Mouse (Mus musculus) hindbrain, embryonic 15.5 days (tissue): ENCODE data around the gene Med4. TPM values are rescaled to one million over a fixed set of nuclear protein-coding genes. Genes with fewer than 3 reads are reported as not detected.
"Not testable (repeated sequence)": the region's sequence is repeated elsewhere in the genome, so short reads cannot be mapped to it uniquely, and the experiment has no call there.

Source experiments
- ATAC-seq: fragments of 200-750 bp; cut with Nextera tagmentation; 2 replicates; pipeline ENCODE4 v1.8.0; 2017; ENCODE audit warnings: low read depth, moderate number of reproducible peaks, moderate TSS enrichment; ENCODE audit not compliant: low FRiP score
- H3K27ac ChIP-seq: fragments of 300-500 bp; sonication (generic); replicated peaks from 2 replicates; pipeline ENCODE4 v1.5.1; 2015; ENCODE audit warnings: mild to moderate bottlenecking, inconsistent platforms
- H3K27me3 ChIP-seq: fragments of 300-500 bp; sonication (generic); 2 replicates; pipeline ENCODE4 v1.6.1; 2015; ENCODE audit warnings: control low read depth, inconsistent platforms
- H3K36me3 ChIP-seq: fragments of 300-500 bp; sonication (generic); 2 replicates; pipeline ENCODE4 v1.6.1; 2015; ENCODE audit warnings: control low read depth, inconsistent platforms
- H3K4me1 ChIP-seq: fragments of 300-500 bp; sonication (generic); replicated peaks from 2 replicates; pipeline ENCODE4 v1.6.1; 2015; ENCODE audit warnings: control low read depth, inconsistent platforms
- H3K4me2 ChIP-seq: fragments of 300-500 bp; sonication (generic); 2 replicates; pipeline ENCODE4 v1.6.1; 2015; ENCODE audit warnings: moderate library complexity, mild to moderate bottlenecking, inconsistent platforms
- H3K4me3 ChIP-seq: fragments of 300-500 bp; sonication (generic); 2 replicates; pipeline ENCODE4 v1.5.1; 2015; ENCODE audit warnings: mild to moderate bottlenecking, inconsistent platforms
- H3K9ac ChIP-seq: fragments of 300-500 bp; sonication (generic); 2 replicates; pipeline ENCODE4 v1.6.1; 2015; ENCODE audit warnings: inconsistent platforms
- H3K9me3 ChIP-seq: fragments of 300-500 bp; sonication (generic); 2 replicates; pipeline ENCODE4 v1.6.1; 2016; ENCODE audit warnings: control low read depth, inconsistent platforms
- WGBS: fragments of 180-500 bp; shearing (Covaris S2); methylation state at CpG from one replicate; pipeline ENCODE4 v1.1.7; 2015; 5-methylcytosine and 5-hydroxymethylcytosine counted together
- polyA plus RNA-seq: library from polyadenylated mRNA; unstranded; fragments of >200 nt; fragmentation: Nextera tagmentation; extraction: Ambion mirVana; gene quantifications from 2 replicates; pipeline ENCODE4 v1.2.1, GENCODE M21; 2015

Gene Med4
- polyA plus RNA-seq, 1 experiment from 2014 or later: 78.7 TPM

DNA sequence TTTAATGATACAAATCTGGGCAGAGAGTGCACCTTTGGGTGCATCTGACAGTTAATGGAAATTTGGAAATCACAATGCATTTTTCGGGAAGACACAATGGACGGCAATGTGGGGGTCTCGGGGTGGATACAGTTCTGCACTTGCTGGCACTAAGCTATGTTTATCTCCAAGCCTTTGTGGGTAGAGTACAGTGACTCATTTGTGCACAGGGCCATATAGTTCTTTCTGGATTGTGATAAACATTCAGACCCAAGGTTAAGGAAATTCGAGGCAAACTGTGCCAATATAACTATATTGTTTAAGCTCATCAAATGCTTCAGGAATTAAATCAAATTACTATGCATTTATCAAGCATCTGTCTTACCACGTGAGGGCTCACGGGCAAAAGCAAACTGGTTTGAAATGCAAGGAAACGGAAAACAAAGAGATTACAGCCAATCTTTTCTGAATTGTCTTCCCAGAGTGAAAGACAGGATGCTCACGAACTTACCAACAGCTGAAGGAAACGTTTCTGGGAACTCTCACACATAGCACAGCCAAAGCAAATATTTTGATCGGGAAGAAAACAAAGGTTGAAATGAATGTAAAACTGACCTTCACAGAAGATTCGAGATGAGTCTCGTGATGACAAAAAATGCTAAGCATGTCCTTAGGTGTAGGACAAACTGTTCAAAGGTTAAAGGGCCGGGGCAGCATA lies 6.4 kb upstream of the Med4 start:
- Histone ChIP-seq H3K4me3 (no peak overlapping the region), H3K4me1 (peaks cover 17% of the 10 kb centered on the region), H3K9me3 (no peaks in the 10 kb centered on the region), H3K27ac (peak overlapping the region; percentile 77), H3K27me3 (no peaks in the 10 kb centered on the region), H3K4me2 (no peak overlapping the region), H3K9ac (no peak overlapping the region), H3K36me3 (no peaks in the 10 kb centered on the region)
- WGBS: 46% methylated on average over 13 of the region's 13 CpGs
- ATAC-seq: 0 out of 2 replicates have a peak, but pooled peaks have one; percentile 63

DNA sequence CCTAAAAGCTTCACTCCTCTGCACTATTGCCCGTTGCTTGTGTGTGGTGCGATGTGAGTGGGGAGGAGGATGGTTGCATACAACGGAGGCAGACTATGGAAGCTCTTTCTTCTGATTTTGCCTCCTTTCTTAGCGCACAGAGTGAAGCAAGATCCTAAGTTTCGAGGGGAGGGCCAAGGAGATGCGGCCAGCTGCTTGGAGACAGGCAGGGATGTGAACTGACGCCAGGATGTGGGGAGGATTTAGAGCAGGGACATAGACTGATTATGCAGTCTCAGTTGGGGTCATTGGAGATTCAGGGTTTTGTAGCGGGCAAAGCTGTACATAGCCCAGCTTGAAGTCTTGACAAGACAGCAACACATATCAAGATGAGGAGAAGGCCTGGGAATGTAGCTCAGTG lies 3.5 kb upstream of the Med4 start:
- Histone ChIP-seq H3K27ac (no peak overlapping the region), H3K4me2 (no peak overlapping the region), H3K27me3 (no peaks in the 10 kb centered on the region), H3K4me1 (peaks cover 28% of the 10 kb centered on the region), H3K4me3 (no peak overlapping the region), H3K9ac (no peak overlapping the region), H3K36me3 (no peaks in the 10 kb centered on the region), H3K9me3 (no peaks in the 10 kb centered on the region)
- no peak for ATAC-seq
- WGBS: 58% methylated on average over 8 of the region's 8 CpGs

DNA sequence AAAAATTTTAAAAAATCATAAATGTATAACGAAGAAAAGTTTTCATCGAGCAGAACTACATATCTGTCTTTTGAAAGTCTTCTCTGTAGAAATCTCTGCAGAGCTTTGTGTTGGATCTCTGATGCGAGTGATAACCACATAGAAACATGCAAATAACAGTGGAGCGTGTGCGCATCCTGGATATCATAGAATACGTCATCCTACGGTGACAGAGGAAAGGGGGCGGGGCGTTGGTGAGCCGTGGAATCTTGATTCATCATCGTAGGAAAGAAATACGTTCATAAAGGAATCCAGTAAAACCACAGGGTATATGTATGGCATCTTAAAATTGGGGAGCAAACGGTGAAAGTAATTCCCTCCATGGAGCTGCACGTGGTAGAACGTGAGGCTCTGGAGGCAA lies 2.6 kb upstream of the Med4 start:
- Histone ChIP-seq H3K27me3 (no peaks in the 10 kb centered on the region), H3K9me3 (no peaks in the 10 kb centered on the region), H3K4me2 (no peak overlapping the region), H3K36me3 (0 out of 2 replicates have a peak, but pooled peaks cover 4% of the 10 kb centered on the region), H3K27ac (no peak overlapping the region), H3K4me1 (peaks cover 25% of the 10 kb centered on the region), H3K9ac (no peak overlapping the region), H3K4me3 (no peak overlapping the region)
- ATAC-seq: no peak
- 90% methylated on average over 15 of the region's 15 CpGs for WGBS

DNA sequence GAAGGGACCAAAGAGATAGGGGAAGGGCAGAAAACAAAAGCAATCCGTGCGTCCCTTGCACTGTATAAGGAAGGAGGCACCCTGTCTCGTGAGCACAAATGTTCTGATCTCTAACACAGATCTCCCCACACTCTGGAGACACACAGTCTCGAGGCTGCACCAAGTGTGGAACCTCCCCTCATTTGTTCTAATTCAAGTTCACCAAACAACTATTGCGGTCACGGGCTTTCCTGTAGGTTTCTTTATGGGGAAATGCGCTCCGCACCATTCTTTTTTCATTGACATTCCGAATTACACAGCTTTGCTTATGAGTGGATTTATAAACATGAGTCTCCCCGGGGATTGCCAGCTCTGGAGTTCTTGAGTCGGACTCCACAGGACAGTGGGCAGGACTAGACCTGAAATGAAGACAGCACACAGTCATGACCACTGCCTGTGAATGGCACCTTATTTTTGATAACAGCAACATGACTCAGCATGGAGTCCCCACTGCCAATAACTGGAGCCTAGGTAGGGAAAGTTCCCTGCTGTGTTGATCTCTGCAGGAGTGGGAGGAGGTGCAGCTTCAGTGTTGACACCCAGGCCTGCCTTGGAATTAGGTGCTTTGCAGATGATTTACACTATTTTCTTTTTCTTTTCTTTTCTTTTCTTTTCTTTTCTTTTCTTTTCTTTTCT lies 2.0 kb upstream of the Med4 start:
- H3K4me1 ChIP-seq: peaks cover 22% of the 10 kb centered on the region
- no peak overlapping the region for H3K4me2 ChIP-seq
- H3K9ac ChIP-seq: no peak overlapping the region
- 76% methylated on average over 11 of the region's 11 CpGs for WGBS
- H3K4me3 ChIP-seq: no peak overlapping the region
- 0 out of 2 replicates have a peak, but pooled peaks cover 4% of the 10 kb centered on the region for H3K36me3 ChIP-seq
- ATAC-seq: no peak
- H3K9me3 ChIP-seq: no peaks in the 10 kb centered on the region
- no peak overlapping the region for H3K27ac ChIP-seq
- no peaks in the 10 kb centered on the region for H3K27me3 ChIP-seq

DNA sequence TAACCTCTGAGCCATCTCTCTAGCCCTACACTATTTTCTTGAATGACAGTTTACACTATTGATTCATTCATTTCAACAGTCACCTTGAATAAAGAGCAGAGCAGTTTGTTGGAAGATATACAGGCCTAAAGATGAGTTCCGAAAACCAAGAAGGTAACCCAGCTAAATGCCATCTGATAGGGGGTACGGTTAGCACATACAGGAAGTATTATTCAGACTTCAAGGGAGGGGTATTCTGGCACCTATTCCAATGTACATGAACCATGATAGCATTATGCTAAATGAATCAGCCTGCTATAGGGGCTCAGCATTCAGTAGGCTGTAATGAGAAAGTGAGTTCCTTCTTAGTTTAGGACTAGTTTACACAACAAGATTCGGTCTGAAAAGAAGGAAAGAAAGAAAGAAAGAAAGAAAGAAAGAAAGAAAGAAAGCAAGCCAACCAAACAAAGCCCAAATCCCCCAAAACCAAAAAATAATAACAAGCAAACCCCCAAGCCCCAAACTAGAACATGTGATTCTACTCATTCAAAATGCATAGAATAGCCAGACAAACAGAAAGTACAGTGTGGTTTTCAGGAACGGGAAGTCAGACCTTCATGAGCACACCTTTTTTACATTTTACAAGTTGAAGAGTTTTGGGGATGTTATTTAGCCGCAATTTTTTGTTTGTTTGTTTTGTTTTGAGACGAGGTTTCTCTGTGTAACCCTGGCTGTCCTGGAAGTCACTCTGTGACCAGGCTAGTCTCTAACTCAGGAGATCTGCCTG lies 1.0 kb upstream of the Med4 start:
- no peak overlapping the region for H3K9ac ChIP-seq
- no peaks in the 10 kb centered on the region for H3K27me3 ChIP-seq
- WGBS: 94% methylated on average over 6 of the region's 6 CpGs
- H3K9me3 ChIP-seq: no peaks in the 10 kb centered on the region
- H3K27ac ChIP-seq: no peak overlapping the region
- H3K4me1 ChIP-seq: peaks cover 18% of the 10 kb centered on the region
- H3K4me3 ChIP-seq: no peak overlapping the region
- no peak for ATAC-seq
- H3K4me2 ChIP-seq: no peak overlapping the region
- H3K36me3 ChIP-seq: 0 out of 2 replicates have a peak, but pooled peaks cover 4% of the 10 kb centered on the region

DNA sequence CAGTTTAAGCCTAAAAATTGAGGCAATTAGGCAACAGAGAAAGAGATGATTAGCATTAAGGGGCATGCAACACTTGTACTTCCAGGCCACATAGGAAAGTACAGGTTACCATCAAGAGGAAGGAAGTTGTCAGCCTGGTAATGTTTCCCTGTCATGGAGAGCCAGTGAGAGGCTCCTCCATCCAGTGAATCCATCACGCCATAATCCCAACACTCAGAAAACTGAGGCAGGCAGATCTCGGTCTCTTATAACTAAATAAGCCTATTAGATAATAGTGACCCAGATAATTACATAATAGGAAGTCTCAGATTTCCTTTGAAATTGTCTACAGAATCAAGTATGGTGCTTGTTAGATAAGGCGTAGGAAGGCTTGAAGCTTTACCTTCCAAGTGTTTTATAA lies 14.3 kb downstream of the Med4 start:
- Histone ChIP-seq H3K4me2 (peak overlapping the region; percentile 49), H3K36me3 (no peaks in the 10 kb centered on the region), H3K4me1 (peaks cover 11% of the 10 kb centered on the region; the same call in 1 of the 2 replicates), H3K27me3 (peaks cover 3% of the 10 kb centered on the region; the same call in 1 of the 2 replicates), H3K4me3 (no peak overlapping the region), H3K9ac (no peak overlapping the region), H3K9me3 (no peaks in the 10 kb centered on the region), H3K27ac (no peak overlapping the region)
- no peak for ATAC-seq
- 86% methylated on average over 3 of the region's 3 CpGs for WGBS

DNA sequence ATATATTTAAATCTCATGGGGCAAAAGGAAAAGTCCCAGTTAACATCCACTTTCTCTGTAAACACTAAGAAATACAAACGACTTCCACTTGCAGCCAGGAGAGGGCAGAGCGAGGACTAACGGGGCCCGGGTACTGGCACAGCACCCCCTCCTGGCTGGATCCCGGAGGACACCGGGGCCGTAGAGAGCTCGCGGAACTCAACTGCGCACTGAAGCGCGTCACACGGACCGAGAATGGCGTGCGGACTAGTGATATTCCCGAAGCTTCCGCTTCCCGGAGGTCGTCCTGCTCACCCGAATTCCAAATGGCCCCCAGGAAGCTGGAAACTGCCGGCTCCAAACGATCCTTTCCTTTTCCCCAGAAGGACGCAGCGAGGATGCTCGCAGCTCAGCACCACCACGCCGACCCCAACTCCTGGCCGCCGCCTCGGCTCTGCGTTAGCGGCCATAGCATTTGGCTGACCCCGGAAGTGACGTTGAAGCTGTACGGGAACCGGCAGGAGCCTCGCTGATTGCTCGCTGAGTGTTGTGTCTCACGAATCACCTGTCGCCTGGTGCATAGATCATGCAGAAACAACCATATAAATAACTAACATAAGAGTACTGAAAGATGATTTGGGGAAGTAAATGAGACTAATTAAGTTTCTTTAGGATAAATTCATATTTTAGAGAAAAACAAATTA lies 15.1 kb downstream of the Med4 start, which contains the start of gene Sucla2:
Sucla2 (plus strand) TSS at position 554 of the 683 bp plus-strand sequence.
- 0% methylated on average over 41 of the region's 41 CpGs for WGBS
- Histone ChIP-seq H3K4me2 (peak within 1 kb of the TSS; percentile 49), H3K9ac (peak within 1 kb of the TSS; percentile 65), H3K27ac (peak within 1 kb of the TSS; percentile 97), H3K4me1 (peaks cover 11% of the 10 kb centered on the region; the same call in 1 of the 2 replicates), H3K36me3 (no peaks in the 10 kb centered on the region), H3K9me3 (no peaks in the 10 kb centered on the region), H3K27me3 (peaks cover 3% of the 10 kb centered on the region; the same call in 1 of the 2 replicates), H3K4me3 (peak within 1 kb of the TSS; percentile 58)
- ATAC-seq: peak; percentile 100

DNA sequence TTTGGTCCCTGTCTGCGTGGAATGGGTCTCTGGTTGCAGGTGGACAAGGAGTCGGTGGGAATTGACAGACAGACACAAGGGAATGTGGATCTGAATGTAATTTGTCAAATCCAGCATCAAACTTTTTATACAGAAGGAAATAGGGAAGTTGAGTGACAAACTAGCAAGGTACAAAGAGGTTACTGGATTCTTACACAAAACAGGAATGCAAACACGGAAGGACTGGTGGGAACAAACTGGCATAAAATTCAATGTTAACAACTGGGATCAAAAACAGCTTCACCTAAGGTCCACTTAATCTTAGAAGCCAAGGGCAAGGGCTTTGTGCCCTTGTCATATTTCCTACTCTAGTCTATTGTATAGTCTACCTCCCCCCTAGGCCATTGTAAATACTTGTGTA lies 18.8 kb downstream of the Med4 start:
- H3K4me1 ChIP-seq: peaks cover 11% of the 10 kb centered on the region; the same call in 1 of the 2 replicates
- H3K36me3 ChIP-seq, H3K4me2 ChIP-seq, ATAC-seq, H3K9me3 ChIP-seq, H3K9ac ChIP-seq, H3K27ac ChIP-seq, H3K27me3 ChIP-seq, H3K4me3 ChIP-seq: not testable (repeated sequence)
- 81% methylated on average over 3 of the region's 3 CpGs for WGBS

DNA sequence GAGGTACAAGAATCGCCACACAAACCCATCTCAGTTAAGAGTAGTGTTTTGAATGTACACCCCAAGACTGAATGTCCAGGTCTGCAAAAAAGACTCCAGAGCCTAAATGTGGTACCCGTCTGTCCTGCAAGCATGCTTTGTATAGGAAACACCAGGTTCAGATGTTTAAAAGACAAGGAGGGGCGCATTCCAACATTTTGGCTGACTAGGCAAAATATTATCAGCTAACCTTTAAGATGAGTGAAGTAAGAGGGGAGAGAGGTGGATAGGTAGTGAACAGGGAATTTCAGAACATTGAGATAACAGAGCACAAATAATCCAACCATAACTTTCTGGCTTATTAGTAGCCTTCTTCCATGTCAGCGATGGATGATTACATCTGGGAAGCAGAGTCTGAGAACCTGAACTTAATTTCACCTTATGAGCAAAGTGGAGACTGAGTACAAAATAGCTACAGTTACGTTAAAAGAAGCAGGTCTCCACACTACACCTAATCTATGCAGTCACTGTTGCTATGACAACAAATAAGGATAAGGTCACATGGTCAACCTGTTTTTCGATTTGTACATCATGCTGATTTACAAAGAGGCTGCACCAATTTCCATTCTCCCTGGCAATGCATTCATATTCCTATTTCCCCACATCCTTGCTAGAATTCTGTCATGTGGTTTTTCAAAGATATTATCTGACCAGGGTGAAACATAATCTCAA lies 24.1 kb downstream of the Med4 start:
- Histone ChIP-seq H3K4me2 (no peak overlapping the region), H3K4me3 (no peak overlapping the region), H3K27me3 (no peaks in the 10 kb centered on the region), H3K4me1 (no peaks in the 10 kb centered on the region), H3K36me3 (no peaks in the 10 kb centered on the region), H3K27ac (no peak overlapping the region), H3K9ac (no peak overlapping the region), H3K9me3 (no peaks in the 10 kb centered on the region)
- 75% methylated on average over 6 of the region's 6 CpGs for WGBS
- ATAC-seq: no peak

DNA sequence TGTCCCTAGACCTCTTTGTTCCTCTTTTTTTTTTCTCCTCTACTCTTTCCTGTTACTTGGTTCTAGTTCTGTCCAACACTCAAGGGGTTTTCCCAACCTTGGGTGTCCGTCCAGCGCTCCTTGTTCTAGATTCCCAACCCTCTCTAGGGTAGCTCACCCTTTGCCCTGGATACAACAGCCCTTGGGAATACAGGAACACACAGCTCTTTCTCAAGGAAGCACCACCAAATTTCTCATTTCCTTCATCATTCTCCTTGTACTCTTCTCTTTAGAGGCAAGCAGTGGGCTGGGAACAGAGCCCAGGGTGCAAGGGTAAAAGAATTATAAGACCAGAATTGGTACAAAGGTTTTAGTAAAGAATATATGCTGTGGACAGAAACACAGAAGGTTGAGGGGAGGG lies 25.8 kb downstream of the Med4 start:
- Histone ChIP-seq H3K27ac (no peak overlapping the region), H3K9ac (no peak overlapping the region), H3K4me2 (no peak overlapping the region), H3K4me3 (no peak overlapping the region), H3K27me3 (no peaks in the 10 kb centered on the region), H3K4me1 (no peaks in the 10 kb centered on the region), H3K36me3 (no peaks in the 10 kb centered on the region), H3K9me3 (no peaks in the 10 kb centered on the region)
- WGBS: 89% methylated on average over 2 of the region's 2 CpGs
- ATAC-seq: no peak

DNA sequence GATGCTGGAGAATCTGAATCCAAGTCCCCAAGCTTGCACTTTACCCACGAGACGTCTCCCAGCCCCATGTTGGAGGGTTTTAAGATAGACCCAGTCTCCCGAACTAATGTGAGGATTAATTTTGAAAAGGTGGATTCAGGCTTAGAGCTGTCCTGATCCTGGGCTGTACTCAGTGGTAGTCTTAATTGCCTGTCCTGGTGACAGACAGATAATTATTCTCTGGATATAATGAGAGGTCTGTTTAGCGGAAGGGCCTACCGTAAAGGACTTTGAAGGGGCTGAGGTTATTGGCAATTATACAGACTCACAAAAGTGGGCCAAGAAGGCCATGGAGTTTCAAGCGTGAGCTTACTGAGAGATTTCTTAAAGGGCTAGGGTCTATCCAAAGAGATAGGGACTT lies 34.0 kb downstream of the Med4 start:
- 68% methylated on average over 6 of the region's 6 CpGs for WGBS
- no peaks in the 10 kb centered on the region for H3K9me3 ChIP-seq
- ATAC-seq: no peak
- H3K36me3 ChIP-seq: no peaks in the 10 kb centered on the region
- no peaks in the 10 kb centered on the region for H3K4me1 ChIP-seq
- H3K9ac ChIP-seq: no peak overlapping the region
- no peak overlapping the region for H3K4me3 ChIP-seq
- no peak overlapping the region for H3K27ac ChIP-seq
- H3K4me2 ChIP-seq: no peak overlapping the region
- H3K27me3 ChIP-seq: no peaks in the 10 kb centered on the region
